Mouse (Mus musculus) cerebellum, adult 11 months (tissue): ENCODE results near the gene Rnf187.

Experiments
- DNase-seq: peaks from one replicate; pipeline ENCODE4 v3.0.0; 2022

Rnf187 gene

GRCm38 (mm10) chr11:58938322-58939087, at the start of gene Rnf187:
Gene Rnf187 (minus strand): TSS chr11:58938916.
- peak; percentile 92 for DNase-seq

- DNase-seq: no peak
These were observed 46.7 kb upstream of the Rnf187 start for GRCm38 (mm10) chr11:58985299-58985917.

- no peak for DNase-seq
These were observed 45.9 kb upstream of the Rnf187 start for GRCm38 (mm10) chr11:58984657-58985056.

GRCm38 (mm10) chr11:58983691-58984341, 45.1 kb upstream of the Rnf187 start:
- DNase-seq: no peak

GRCm38 (mm10) chr11:58982471-58983097, 43.9 kb upstream of the Rnf187 start:
- no peak for DNase-seq

- no peak for DNase-seq
These were observed 43.1 kb upstream of the Rnf187 start for GRCm38 (mm10) chr11:58981541-58982447.

- DNase-seq: no peak
These were observed 41.8 kb upstream of the Rnf187 start for GRCm38 (mm10) chr11:58980381-58980990.

GRCm38 (mm10) chr11:58979661-58980060, 40.9 kb upstream of the Rnf187 start:
- DNase-seq: no peak

- no peak for DNase-seq
These were observed 40.5 kb upstream of the Rnf187 start for GRCm38 (mm10) chr11:58979183-58979582.

GRCm38 (mm10) chr11:58978706-58979030, 40.0 kb upstream of the Rnf187 start:
- no peak for DNase-seq

- peak; percentile 46 for DNase-seq
These were observed 39.5 kb upstream of the Rnf187 start, which contains the start of gene Trim11 for GRCm38 (mm10) chr11:58978027-58978705. Gene Trim11 (plus strand): TSS chr11:58978093.

GRCm38 (mm10) chr11:58977607-58978026, 38.9 kb upstream of the Rnf187 start:
- DNase-seq: no peak

- no peak for DNase-seq
These were observed 38.4 kb upstream of the Rnf187 start for GRCm38 (mm10) chr11:58977150-58977549.

GRCm38 (mm10) chr11:58974414-58974813, 35.7 kb upstream of the Rnf187 start:
- no peak for DNase-seq

GRCm38 (mm10) chr11:58971796-58972195, 33.1 kb upstream of the Rnf187 start:
- DNase-seq: no peak

GRCm38 (mm10) chr11:58970831-58971530, 32.3 kb upstream of the Rnf187 start:
- DNase-seq: no peak

GRCm38 (mm10) chr11:58969659-58970058, 30.9 kb upstream of the Rnf187 start:
- DNase-seq: no peak

GRCm38 (mm10) chr11:58969027-58969426, 30.3 kb upstream of the Rnf187 start:
- no peak for DNase-seq

GRCm38 (mm10) chr11:58968551-58968950, 29.8 kb upstream of the Rnf187 start:
- no peak for DNase-seq

- no peak for DNase-seq
These were observed 28.6 kb upstream of the Rnf187 start for GRCm38 (mm10) chr11:58967346-58967745.
